Mouse (Mus musculus) frontal cortex, postnatal 25 days (tissue): ENCODE results near the gene Eid2.
A peak's percentile ranks its signal among the peaks of the same experiment; 100 is the strongest.
"Not testable (repeated sequence)": the region's sequence is repeated elsewhere in the genome, so short reads cannot be mapped to it uniquely, and the experiment has no call there.

Source experiments
- DNase-seq, 2 experiments: peaks; one replicate each; pipeline ENCODE4 v3.0.0; 2022; ENCODE audit warnings: low spot score in 2 of 2

Eid2 gene

DNA sequence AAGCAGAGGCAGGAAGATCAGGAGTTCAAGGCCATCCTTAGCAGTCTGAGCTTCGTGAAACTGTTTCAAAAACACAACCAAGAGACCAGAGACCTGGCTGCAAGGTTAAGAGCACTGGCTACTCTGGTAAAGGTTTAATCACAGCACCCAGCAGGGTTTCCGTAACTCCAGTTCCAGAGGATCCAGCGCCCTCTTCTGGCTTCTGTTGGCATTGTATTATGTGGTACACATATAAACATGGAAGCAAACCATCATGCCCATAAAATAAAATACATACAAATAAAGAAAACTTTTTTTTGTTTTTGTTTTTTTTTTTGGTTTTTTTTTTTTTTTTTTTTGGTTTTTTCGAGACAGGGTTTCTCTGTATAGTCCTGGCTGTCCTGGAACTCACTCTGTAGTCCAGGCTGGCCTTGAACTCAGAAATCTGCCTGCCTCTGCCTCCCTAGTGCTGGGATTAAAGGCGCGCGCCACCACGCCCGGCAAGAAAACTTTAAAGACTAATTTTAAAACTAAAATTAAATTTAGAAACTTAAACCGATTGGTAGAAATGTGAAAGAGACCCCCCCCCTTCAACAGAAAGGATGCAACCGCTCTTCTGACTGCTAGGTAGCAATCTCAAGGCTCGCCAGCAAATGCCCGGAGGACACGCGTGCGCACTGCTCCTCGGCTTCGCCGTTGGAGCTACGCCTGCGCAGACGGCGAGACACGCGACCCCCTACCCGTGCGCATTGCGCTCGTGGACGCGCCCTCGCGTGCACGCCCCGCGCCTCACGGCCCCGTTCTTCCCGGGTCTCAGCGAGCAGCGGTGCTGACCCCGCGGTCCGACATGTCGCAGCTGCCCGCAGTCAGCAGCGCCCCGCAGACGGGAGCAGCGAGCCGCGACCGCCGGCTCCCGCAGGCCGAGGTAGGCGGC lies at the start of gene Eid2:
Gene Eid2 (plus strand): TSS at position 753 of the 913 bp plus-strand sequence.
- DNase-seq: peak; percentile 76 to 86

DNA sequence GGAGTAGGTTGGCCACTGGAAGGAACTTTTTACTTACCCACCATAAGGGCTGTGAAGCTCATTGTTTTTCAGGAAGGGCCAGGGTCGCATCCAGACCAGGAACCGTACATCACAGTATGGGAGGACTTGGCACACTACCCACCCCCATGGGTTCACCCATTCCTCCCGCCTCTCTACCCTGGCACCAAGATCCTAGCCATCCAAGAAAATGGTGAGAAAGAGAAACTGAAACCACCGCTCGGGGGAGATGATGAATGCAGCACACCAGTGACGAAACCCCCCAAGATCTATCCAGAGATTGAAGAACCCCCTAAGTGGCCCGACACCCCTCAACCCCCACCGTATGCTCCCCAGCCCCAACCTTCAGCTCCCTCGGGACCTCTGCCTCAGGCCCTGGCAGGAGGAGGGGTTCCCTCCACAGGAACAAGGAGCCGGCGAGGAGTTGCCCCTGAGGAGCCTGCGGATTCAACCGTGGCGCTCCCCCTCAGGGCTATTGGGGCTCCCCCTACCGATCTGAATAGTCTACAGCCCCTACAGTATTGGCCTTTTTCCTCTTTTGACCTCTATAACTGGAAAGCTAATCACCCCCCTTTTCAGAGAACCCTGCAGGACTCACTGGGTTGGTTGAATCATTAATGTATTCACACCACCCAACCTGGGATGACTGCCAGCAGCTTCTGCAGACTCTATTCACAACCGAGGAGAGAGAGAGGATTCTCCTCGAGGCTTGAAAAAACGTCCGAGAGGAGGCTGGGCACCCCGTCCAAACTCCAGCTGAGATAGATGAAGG lies 48.5 kb upstream of the Eid2 start:
- DNase-seq: peak; percentile 47 to 49

DNA sequence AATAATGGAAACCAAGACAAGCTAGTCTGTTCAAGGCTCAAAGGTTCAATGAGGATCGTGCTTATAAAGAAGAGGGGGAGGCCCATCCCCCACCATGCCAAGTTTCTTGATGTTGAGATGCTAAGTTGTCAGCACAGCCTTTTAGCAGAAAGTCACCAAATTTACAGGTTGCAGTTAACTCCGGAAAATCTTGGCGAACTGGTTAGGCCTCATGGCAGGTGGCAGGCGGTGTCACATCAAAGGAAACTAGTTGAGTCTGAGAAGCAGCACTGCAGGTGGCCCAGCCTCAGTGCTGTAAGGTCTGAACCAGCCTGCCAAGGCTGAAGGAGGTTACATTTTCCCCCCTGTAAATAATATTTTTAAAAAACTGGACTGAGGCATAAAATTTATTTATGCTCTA lies 40.8 kb upstream of the Eid2 start:
- not testable (repeated sequence) for DNase-seq

- DNase-seq: not testable (repeated sequence)
These were observed 40.3 kb upstream of the Eid2 start for GRCm38 (mm10) chr7:28227421-28227820.

GRCm38 (mm10) chr7:28243943-28244342 lies 23.7 kb upstream of the Eid2 start:
- DNase-seq: not testable (repeated sequence)

DNA sequence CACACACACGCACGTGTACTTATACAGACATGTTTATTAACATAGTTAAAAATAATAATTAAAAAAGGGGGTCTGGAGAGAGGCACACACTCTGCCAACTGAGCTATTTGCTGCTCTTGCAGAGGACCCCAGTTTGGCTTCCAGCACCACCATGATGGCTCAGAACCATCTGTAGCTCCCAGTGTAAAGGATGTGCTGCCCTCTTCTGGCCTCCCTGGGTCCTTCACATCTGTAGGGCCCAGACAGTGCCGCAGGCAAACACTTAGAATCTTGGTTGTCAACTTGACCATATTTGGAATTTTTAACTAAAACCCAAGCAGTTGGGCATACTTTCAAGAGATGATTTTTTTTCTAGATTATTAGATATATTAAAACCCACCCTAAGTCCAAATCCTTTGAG lies 18.7 kb upstream of the Eid2 start:
- DNase-seq: no peak

DNA sequence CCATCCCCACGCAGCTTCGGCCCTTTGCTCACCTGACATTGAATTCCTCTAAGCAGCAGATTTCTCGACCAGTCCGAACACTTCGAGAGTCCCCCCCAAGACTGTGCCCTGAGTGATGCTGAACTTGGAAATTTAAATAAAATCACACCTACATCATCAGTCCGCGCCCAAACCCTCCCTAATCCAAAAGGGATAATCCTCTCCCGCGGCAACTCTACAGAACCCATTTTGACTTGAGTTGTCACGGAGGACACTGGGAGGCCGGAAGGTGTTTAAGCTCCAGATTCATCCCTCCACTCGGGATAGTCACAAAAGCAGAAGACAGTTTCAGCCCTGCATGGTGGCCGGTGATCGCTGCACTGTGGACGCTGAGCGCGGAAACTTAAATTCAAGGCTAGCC lies 15.7 kb upstream of the Eid2 start:
- no peak for DNase-seq

- DNase-seq: no peak
These were observed 13.1 kb upstream of the Eid2 start for GRCm38 (mm10) chr7:28254591-28254990.

GRCm38 (mm10) chr7:28255476-28255875 lies 12.2 kb upstream of the Eid2 start:
- no peak for DNase-seq

DNA sequence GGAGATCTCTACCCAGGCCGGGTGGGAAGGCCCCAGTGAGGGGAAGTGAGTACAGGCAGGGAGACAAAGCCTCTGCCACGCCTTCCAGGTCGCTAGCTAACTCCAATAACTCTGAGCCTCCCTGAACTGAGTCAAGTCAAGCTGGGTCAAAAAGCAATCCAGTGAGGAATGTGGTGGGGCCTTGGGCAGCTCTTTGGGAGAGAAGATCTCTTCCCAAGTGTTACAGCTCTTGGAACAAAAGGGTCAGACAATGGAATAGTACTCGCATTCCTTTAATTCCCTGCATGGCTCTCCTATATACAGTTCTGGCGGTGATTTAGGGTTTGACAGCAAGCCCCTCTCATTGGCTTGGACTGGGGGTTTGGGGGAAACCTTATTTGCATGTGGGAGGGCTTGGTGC lies 4.8 kb upstream of the Eid2 start:
- no peak for DNase-seq

DNA sequence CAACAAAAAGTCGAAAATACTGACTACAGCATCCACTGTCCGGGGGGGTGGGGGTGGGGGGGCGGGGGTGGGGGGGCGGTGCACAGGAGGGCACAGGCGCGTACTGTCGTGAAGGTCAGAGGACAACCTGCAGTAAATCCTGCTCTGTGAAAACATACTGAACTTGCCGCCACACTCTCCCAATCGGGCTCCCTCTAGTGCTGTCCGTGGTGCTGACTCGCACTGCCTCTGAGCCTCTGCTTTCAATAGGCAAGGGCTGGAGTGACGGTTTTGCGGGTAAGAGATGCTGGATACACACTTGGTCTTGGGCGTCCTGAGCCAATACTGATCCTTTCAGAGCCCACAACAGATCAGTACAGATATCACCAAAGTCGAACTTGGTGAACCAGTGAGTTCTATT lies 3.9 kb upstream of the Eid2 start:
- DNase-seq: no peak

GRCm38 (mm10) chr7:28265391-28265790 lies 2.3 kb upstream of the Eid2 start:
- DNase-seq: no peak

DNA sequence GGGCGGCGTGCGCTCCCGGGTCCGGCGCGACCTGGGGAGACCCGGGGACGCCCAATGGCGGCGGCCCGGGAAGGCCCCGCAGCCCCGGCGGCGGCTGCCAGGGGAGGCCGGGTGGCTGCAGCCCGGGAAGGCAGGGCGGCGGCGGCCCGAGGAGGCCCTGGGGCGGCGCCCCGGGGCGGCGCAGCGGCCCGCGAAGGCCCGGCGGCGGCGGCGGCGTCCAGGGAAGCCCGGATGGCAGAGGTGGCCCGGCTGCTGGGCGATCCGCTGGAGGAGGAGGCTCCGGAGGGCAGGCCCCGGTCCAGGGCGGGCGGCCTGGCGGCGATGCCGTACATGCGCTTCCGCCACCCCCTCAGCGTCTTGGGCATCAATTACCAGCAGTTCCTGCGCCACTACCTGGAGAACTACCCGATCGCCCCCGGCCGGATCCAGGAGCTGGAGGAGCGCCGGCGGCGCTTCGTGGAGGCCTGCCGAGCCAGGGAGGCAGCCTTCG lies 406 bp downstream of the Eid2 start:
- DNase-seq: peak in 1 of 2 experiments; percentile 26

- DNase-seq: no peak
These were observed 895 bp downstream of the Eid2 start for GRCm38 (mm10) chr7:28268576-28268975.

DNA sequence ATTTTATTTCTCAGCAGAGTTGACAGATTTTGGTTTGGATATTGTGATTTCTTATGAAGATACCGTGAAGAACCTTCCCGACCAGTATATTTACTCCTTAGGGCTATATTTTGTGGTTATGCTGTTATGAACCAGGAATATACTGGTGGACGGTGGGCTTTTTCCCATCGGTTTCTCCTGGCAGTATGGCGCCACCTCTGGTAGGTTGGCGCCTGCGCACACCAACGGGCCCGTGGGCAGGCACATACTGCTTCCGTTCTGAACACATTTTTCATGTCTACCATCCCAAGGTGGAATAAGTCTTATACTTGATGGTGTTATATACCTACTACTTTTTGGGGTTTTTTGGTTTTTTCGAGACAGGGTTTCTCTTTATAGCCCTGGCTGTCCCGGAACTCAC lies 1.7 kb downstream of the Eid2 start:
- DNase-seq: no peak

- no peak for DNase-seq
These were observed 4.1 kb downstream of the Eid2 start for GRCm38 (mm10) chr7:28271761-28272160.

GRCm38 (mm10) chr7:28277237-28277614 lies 9.5 kb downstream of the Eid2 start:
- no peak for DNase-seq

DNA sequence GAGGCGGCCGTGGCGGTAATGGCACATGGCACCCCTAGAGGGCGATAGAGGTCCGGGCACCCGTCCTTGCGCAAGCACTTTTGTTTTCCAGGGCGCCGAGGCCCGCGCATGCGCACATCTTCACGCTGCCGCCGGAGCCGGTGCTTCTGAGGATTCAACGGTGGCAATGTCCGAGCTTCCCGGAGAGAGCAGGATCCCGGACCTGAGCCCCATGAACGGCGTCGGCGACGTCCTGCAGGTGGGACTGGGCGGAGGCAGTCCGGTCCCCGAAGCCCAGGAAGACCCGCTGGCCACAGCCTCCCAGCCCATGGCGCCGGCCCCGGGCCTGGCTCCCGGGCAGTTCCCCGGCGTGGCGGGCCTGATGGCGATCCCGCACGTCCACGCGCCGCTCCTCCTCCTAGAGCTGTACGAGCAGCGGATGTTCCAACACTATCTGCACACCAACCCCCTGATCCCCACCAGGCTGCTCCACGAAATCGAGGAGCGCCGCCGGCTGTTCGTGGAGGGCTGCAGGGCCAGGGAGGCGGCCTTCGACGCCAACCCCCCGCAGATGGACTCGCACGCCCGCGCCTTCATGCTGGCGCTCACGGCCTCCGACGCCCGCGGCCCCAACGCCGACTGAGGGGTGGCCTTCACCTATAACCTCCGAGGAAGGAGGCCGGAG lies 10.1 kb downstream of the Eid2 start, which contains the start of gene Eid2b:
Gene Eid2b (plus strand): TSS at position 125 of the 664 bp plus-strand sequence.
- peak; percentile 96 to 97 for DNase-seq

DNA sequence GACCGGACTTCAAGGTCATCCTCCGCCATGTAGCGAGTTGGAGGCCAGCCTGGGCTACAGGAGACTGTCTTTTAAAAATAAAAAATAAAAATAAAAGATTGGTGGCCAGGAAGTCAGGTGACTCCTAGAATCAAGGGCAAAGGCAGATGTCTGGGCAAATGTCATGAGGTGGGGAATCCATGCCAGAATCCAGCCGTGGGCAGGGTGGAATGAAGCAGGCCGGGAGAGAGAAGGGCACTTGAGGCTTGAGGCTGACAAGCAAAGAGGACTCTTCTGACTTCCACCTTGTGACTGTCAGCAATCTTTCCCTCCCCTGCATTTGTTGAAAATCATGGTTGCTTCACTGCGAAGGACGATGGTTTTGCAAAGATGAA lies 10.6 kb downstream of the Eid2 start:
- DNase-seq: no peak

DNA sequence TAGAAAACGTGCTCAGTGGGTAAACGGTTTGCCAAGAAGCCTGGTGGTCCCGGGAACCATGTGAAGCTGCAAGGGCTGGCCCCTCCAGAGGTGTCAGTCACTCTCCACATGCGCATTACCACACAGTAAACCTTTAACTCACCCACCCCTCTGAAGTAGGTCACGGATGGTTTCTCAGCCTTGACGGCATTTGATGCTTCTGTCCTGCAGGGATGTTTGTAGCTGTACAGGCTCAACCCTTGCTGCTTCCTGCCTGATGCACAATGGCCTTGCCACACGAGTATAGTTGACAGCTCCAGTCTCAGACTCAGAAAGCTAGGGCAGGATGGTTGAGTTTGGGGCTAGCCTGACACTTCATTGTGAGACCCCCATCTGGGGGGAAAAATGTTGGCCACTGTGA lies 12.9 kb downstream of the Eid2 start:
- DNase-seq: no peak

- DNase-seq: no peak
These were observed 22.5 kb downstream of the Eid2 start for GRCm38 (mm10) chr7:28290165-28290564.
